Mouse (Mus musculus) neural tube, embryonic 14.5 days (tissue): ENCODE measurements around the gene Bri3. TPM values are rescaled to one million over a fixed set of nuclear protein-coding genes. Genes with fewer than 3 reads are reported as not detected.

Experiments
- ATAC-seq: fragments of 200-750 bp; cut with Nextera tagmentation; 2 replicates; pipeline ENCODE4 v1.8.0; 2017; ENCODE audit warnings: low read depth, mild to moderate bottlenecking, moderate TSS enrichment, moderate library complexity
- H3K27ac ChIP-seq: fragments of 300-500 bp; sonication (generic); 2 replicates; pipeline ENCODE4 v1.5.1; 2014; ENCODE audit warnings: low read depth, mild to moderate bottlenecking, control low read depth, low read length, moderate library complexity, mixed read lengths
- H3K27me3 ChIP-seq: fragments of 300-500 bp; sonication (generic); 2 replicates; pipeline ENCODE4 v1.6.1; 2014; ENCODE audit warnings: low read length; ENCODE audit not compliant: control insufficient read depth, insufficient read depth
- H3K36me3 ChIP-seq: fragments of 300-500 bp; sonication (generic); 2 replicates; pipeline ENCODE4 v1.6.1; 2014; ENCODE audit warnings: low read length, mixed read lengths; ENCODE audit not compliant: control insufficient read depth, insufficient read depth
- H3K4me1 ChIP-seq: fragments of 300-500 bp; sonication (generic); 2 replicates; pipeline ENCODE4 v1.6.1; 2014; ENCODE audit warnings: low read length; ENCODE audit not compliant: control insufficient read depth, insufficient read depth
- H3K4me2 ChIP-seq: fragments of 300-500 bp; sonication (generic); 2 replicates; pipeline ENCODE4 v1.6.1; 2014; ENCODE audit warnings: mild to moderate bottlenecking, low read depth, low read length, control low read depth
- H3K4me3 ChIP-seq: fragments of 300-500 bp; sonication (generic); 2 replicates; pipeline ENCODE4 v1.5.1; 2014; ENCODE audit warnings: low read depth, low read length, control low read depth, mixed read lengths
- H3K9ac ChIP-seq: fragments of 300-500 bp; sonication (generic); replicated peaks from 2 replicates; pipeline ENCODE4 v1.6.1; 2014; ENCODE audit warnings: low read depth, mild to moderate bottlenecking, control low read depth, low read length, mixed read lengths
- H3K9me3 ChIP-seq: fragments of 300-500 bp; sonication (generic); 2 replicates; pipeline ENCODE4 v1.6.1; 2016; ENCODE audit warnings: low read length; ENCODE audit not compliant: control insufficient read depth
- WGBS: fragments of 180-500 bp; shearing (Covaris S2); extraction: QIAGEN DNeasy Blood & Tissue Kit; methylation state at CpG from one replicate; pipeline ENCODE4 v1.1.7; 2014; 5-methylcytosine and 5-hydroxymethylcytosine counted together
- polyA plus RNA-seq: library from polyadenylated mRNA; unstranded; fragments of >200 nt; fragmentation: Nextera tagmentation; extraction: Ambion mirVana; gene quantifications from 2 replicates; pipeline ENCODE4 v1.2.1, GENCODE M21; 2014

The Bri3 gene
- polyA plus RNA-seq, 1 experiment from 2014 or later = 114 TPM

DNA sequence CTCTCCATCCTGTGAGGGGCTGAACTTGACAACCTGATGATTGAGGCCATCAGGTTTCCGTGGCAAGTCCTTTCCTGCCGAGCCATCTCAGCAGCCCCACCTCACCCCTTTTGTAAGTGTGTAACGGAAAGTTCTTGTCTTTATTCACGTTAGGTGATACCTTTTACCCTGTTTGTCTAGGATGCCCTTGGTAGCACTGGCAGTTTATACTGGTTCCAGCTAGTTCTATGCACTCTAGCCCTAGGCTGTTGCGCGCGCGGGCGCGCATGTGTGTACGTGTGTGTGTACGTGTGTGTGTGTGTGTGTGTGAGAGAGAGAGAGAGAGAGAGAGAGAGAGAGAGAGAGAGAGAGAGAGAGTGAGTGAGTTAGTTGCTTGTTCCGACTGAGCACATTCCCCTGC is 19.3 kb downstream of the Bri3 start:
- Histone ChIP-seq H3K27me3 (no peaks in the 10 kb centered on the region), H3K4me2 (no peak overlapping the region), H3K9ac (no peak overlapping the region), H3K36me3 (peaks cover 4% of the 10 kb centered on the region; the same call in 1 of the 2 replicates), H3K4me1 (peaks cover 9% of the 10 kb centered on the region), H3K9me3 (no peaks in the 10 kb centered on the region), H3K4me3 (no peak overlapping the region), H3K27ac (no peak overlapping the region)
- no peak for ATAC-seq
- 88% methylated on average over 13 of the region's 13 CpGs for WGBS

DNA sequence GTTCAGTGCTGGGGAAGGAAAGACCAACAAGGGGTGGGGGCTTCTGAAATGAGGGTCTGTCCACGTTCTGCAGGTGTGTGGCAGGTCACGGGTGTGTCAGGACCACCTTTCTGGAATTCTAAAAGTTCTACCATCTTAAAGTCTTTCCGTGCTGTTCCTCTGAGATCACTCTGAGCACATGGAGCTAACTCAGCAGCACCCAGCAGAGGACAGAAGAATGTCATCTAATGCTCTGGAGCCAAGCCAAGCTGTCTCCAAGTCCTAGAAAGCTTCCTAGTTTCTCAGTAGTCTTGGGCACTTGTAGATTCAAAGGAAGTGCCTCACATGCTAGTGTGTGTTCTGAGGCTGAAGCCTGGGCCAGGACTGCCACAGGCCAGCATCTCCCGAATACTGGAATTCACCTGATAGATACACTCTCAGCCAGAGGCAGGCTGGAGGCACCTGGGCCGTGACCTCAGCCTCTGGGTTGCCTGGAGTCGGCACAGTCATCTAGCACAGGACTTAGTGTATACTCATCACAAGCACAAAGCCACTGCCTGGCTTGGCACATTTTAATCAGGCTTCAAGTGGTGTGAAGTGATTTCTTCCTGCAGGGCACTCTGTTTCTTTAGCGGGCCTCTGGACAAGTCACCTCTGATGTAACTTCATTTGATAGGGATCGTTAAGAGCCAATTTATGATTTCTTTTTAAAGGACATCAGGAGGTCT is 23.5 kb downstream of the Bri3 start:
- no peaks in the 10 kb centered on the region for H3K27me3 ChIP-seq
- no peaks in the 10 kb centered on the region for H3K4me1 ChIP-seq
- 76% methylated on average over 8 of the region's 8 CpGs for WGBS
- H3K4me2 ChIP-seq = no peak overlapping the region
- no peaks in the 10 kb centered on the region for H3K9me3 ChIP-seq
- no peak overlapping the region for H3K27ac ChIP-seq
- no peak overlapping the region for H3K9ac ChIP-seq
- H3K36me3 ChIP-seq = peaks cover 4% of the 10 kb centered on the region; the same call in 1 of the 2 replicates
- no peak overlapping the region for H3K4me3 ChIP-seq
- ATAC-seq = no peak

DNA sequence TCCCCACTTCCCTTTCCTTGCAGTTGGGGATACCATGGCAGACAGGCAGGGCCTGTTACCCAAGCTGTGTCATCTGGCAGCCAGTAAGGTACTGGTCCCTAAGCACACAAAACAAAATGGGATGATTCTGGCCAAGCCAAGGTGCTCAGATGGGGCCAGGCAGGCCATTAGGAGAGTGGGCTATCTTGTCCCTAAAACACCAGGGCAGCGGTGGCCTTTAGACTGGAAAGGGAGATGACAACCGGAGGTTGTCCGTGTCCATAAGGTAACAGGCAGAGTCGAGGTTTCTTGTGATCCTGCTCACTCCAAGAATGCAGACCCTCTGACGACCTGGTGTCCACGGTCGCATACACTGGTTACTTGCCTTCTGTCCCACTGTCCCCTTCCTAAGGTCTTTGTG is 25.7 kb downstream of the Bri3 start:
- 97% methylated on average over 7 of the region's 7 CpGs for WGBS
- no peak overlapping the region for H3K4me3 ChIP-seq
- H3K4me1 ChIP-seq = no peaks in the 10 kb centered on the region
- H3K9me3 ChIP-seq = no peaks in the 10 kb centered on the region
- H3K4me2 ChIP-seq = no peak overlapping the region
- 0 out of 2 replicates have a peak, but pooled peaks cover 4% of the 10 kb centered on the region for H3K36me3 ChIP-seq
- no peak overlapping the region for H3K9ac ChIP-seq
- no peaks in the 10 kb centered on the region for H3K27me3 ChIP-seq
- ATAC-seq = no peak
- H3K27ac ChIP-seq = no peak overlapping the region

GRCm38 (mm10) chr5:144270420-144270819 is 26.2 kb downstream of the Bri3 start:
- no peak overlapping the region for H3K9ac ChIP-seq
- no peak overlapping the region for H3K4me2 ChIP-seq
- ATAC-seq = no peak
- H3K27ac ChIP-seq = no peak overlapping the region
- no peaks in the 10 kb centered on the region for H3K9me3 ChIP-seq
- WGBS = 93% methylated on average over 8 of the region's 8 CpGs
- H3K4me1 ChIP-seq = no peaks in the 10 kb centered on the region
- H3K36me3 ChIP-seq = 0 out of 2 replicates have a peak, but pooled peaks cover 4% of the 10 kb centered on the region
- no peak overlapping the region for H3K4me3 ChIP-seq
- H3K27me3 ChIP-seq = no peaks in the 10 kb centered on the region

DNA sequence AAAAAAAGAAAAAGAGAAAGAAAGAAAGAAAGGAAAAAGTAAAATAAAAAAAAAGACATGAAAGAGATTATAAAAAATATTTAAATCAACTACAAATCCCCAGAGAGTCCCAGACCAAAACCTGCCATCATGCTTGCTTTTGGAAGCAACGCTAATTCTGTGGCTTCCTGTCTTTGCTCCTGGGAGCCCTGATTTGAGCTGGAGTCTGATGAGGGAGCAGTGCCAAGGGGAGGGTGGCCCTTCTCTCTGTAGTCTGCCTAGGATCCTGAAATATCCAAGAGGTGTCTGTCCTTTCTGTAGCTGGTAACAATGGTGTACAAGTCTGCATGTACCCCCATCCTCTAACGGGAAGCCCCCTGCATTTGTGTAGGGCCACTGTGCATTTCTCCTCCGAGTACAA is 26.9 kb downstream of the Bri3 start:
- 77% methylated on average over 3 of the region's 3 CpGs for WGBS
- no peaks in the 10 kb centered on the region for H3K4me1 ChIP-seq
- H3K4me3 ChIP-seq = no peak overlapping the region

DNA sequence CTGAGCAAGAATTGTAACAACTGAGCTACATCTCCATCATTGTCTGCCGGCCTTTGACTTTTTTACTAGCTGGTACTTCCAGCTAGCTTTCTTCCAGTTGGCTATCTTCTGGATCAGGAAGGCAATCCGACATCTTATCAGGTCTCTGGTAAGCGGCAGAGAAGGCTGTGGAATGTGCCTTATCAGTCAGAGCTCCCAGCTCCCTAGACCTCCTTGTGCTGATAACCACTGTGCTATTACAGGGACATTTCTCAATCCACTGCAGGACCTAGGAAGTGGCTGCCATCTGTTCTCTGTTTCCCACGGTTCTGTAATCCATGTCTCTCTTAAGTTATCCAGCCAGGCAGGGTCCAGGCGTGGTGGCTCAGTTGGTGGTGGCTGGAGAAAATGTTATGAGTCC is 27.5 kb downstream of the Bri3 start:
- Histone ChIP-seq H3K27ac (no peak overlapping the region), H3K27me3 (no peaks in the 10 kb centered on the region), H3K9me3 (no peaks in the 10 kb centered on the region), H3K4me3 (no peak overlapping the region), H3K4me1 (no peaks in the 10 kb centered on the region), H3K4me2 (no peak overlapping the region), H3K9ac (no peak overlapping the region), H3K36me3 (0 out of 2 replicates have a peak, but pooled peaks cover 3% of the 10 kb centered on the region)
- 82% methylated on average over 5 of the region's 5 CpGs for WGBS
- no peak for ATAC-seq

More for the DNA sequence above, 26.9 kb downstream of the Bri3 start:
- Histone ChIP-seq H3K4me2 (no peak overlapping the region), H3K27me3 (no peaks in the 10 kb centered on the region), H3K27ac (no peak overlapping the region), H3K36me3 (0 out of 2 replicates have a peak, but pooled peaks cover 4% of the 10 kb centered on the region), H3K9ac (no peak overlapping the region), H3K9me3 (no peaks in the 10 kb centered on the region)
- ATAC-seq = no peak

GRCm38 (mm10) chr5:144274904-144275303 is 30.7 kb downstream of the Bri3 start:
- Histone ChIP-seq H3K4me2 (no peak overlapping the region), H3K9me3 (no peaks in the 10 kb centered on the region), H3K27me3 (no peaks in the 10 kb centered on the region), H3K4me1 (no peaks in the 10 kb centered on the region), H3K36me3 (no peaks in the 10 kb centered on the region), H3K27ac (no peak overlapping the region), H3K4me3 (no peak overlapping the region), H3K9ac (no peak overlapping the region)
- no peak for ATAC-seq
- 34% methylated on average over 6 of the region's 6 CpGs for WGBS

DNA sequence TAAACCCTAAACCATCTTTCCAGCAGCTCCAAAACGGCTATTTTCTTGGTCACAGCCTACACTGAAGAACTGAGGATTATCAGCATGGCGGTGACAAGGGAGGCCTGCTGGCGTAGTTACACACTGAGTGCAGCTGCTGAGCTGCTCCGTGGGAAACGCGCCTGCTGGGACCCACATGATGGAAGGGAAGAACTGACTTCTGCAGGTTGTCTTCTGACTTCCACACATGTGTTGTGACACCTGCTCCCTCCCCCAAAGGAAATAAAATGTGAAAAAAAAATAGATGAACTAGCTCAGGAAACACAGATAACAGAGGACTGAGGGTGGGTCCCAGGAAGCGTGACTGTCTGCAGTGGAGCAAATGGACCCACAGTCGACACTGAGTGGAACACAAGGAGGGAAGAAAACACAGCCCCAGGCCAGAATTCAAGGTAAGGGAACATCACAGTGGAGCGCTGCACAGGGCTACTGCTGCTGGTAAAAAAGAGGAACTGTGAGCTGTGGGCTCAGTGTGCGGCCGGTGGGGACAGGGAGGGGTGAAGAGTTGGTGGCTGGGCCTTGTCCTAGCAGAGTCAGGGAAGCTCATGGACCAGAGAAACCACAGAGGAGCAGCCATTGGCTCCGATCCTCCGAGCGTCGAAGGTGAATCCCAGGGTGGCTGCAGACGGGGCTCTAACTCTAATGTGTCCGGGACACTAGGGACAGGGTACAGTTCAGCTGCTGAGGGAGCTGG is 32.8 kb downstream of the Bri3 start:
- Histone ChIP-seq H3K27me3 (no peaks in the 10 kb centered on the region), H3K4me1 (no peaks in the 10 kb centered on the region), H3K9me3 (no peaks in the 10 kb centered on the region), H3K9ac (no peak overlapping the region), H3K4me2 (no peak overlapping the region), H3K27ac (no peak overlapping the region), H3K4me3 (no peak overlapping the region), H3K36me3 (no peaks in the 10 kb centered on the region)
- ATAC-seq = no peak
- WGBS = 86% methylated on average over 17 of the region's 17 CpGs

DNA sequence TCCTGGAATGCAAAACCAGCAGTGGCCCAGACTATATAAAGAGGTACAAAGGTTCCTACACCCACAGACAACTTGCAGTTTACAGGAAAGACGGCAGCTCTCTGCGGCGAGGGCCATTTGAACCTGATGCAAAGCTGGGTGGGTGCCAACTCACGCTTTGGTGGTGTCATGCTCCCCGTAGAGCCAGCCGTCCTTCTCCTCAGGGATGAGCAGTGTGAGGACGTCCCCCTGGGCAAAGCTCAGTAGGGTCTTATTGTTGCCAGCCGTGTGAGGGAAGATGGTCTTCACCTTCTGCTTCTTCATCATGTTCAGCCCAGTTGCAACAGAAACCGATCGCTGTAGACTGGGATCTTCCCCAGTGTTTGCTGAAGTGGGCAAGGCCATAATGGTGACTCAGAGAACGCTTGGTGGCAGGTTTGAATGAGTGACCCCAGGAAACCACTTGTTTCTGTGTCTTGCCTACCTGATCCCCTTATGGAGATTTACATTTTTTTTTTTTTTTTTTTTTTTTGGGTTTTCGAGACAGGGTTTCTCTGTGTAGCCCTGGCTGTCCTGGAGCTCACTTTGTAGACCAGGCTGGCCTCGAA is 34.2 kb downstream of the Bri3 start:
- 87% methylated on average over 12 of the region's 13 CpGs for WGBS
- Histone ChIP-seq H3K4me1 (no peaks in the 10 kb centered on the region), H3K27me3 (no peaks in the 10 kb centered on the region), H3K27ac (no peak overlapping the region), H3K9ac (no peak overlapping the region), H3K4me3 (no peak overlapping the region), H3K4me2 (no peak overlapping the region), H3K9me3 (no peaks in the 10 kb centered on the region), H3K36me3 (no peaks in the 10 kb centered on the region)
- ATAC-seq = no peak
